Mouse (Mus musculus): ENCODE results near the gene F2rl3.

F2rl3 gene

GRCm38 (mm10) chr8:72761322-72762051, at the start of gene F2rl3:
Gene F2rl3 (plus strand): TSS chr8:72761880.
- DNase-seq (ENCODE audit: low read depth, low spot score) = no peak

- DNase-seq (ENCODE audit: low read depth, low spot score) = no peak
Observed at GRCm38 (mm10) chr8:72712569-72712968, 49.1 kb upstream of the F2rl3 start.

GRCm38 (mm10) chr8:72716594-72716993, 45.1 kb upstream of the F2rl3 start:
- DNase-seq (ENCODE audit: low read depth, low spot score) = no peak

- no peak for DNase-seq (ENCODE audit: low read depth, low spot score)
Observed at GRCm38 (mm10) chr8:72720541-72720940, 41.1 kb upstream of the F2rl3 start.

GRCm38 (mm10) chr8:72722769-72723650, 38.7 kb upstream of the F2rl3 start, which contains the start of gene Sin3b:
Gene Sin3b (plus strand): TSS chr8:72723285.
- peak; percentile 90 for DNase-seq (ENCODE audit: low read depth, low spot score)

- DNase-seq (ENCODE audit: low read depth, low spot score) = no peak
Observed at GRCm38 (mm10) chr8:72723651-72724001, 38.1 kb upstream of the F2rl3 start.

- DNase-seq (ENCODE audit: low read depth, low spot score) = no peak
Observed at GRCm38 (mm10) chr8:72728636-72729035, 33.0 kb upstream of the F2rl3 start.

- no peak for DNase-seq (ENCODE audit: low read depth, low spot score)
Observed at GRCm38 (mm10) chr8:72735001-72735400, 26.7 kb upstream of the F2rl3 start.

- DNase-seq (ENCODE audit: low read depth, low spot score) = no peak
Observed at GRCm38 (mm10) chr8:72736868-72737267, 24.8 kb upstream of the F2rl3 start.

- DNase-seq (ENCODE audit: low read depth, low spot score) = no peak
Observed at GRCm38 (mm10) chr8:72746061-72746460, 15.6 kb upstream of the F2rl3 start.

GRCm38 (mm10) chr8:72749846-72750245, 11.8 kb upstream of the F2rl3 start:
- DNase-seq (ENCODE audit: low read depth, low spot score) = no peak

GRCm38 (mm10) chr8:72750266-72750665, 11.4 kb upstream of the F2rl3 start:
- no peak for DNase-seq (ENCODE audit: low read depth, low spot score)

GRCm38 (mm10) chr8:72751126-72751525, 10.6 kb upstream of the F2rl3 start:
- no peak for DNase-seq (ENCODE audit: low read depth, low spot score)

GRCm38 (mm10) chr8:72752289-72752688, 9.4 kb upstream of the F2rl3 start:
- no peak for DNase-seq (ENCODE audit: low read depth, low spot score)

GRCm38 (mm10) chr8:72753165-72753564, 8.5 kb upstream of the F2rl3 start:
- DNase-seq (ENCODE audit: low read depth, low spot score) = no peak

- DNase-seq (ENCODE audit: low read depth, low spot score) = no peak
Observed at GRCm38 (mm10) chr8:72753781-72754180, 7.9 kb upstream of the F2rl3 start.

- DNase-seq (ENCODE audit: low read depth, low spot score) = no peak
Observed at GRCm38 (mm10) chr8:72756031-72756430, 5.6 kb upstream of the F2rl3 start.

- no peak for DNase-seq (ENCODE audit: low read depth, low spot score)
Observed at GRCm38 (mm10) chr8:72756771-72757390, 4.8 kb upstream of the F2rl3 start.

GRCm38 (mm10) chr8:72757426-72758195, 4.1 kb upstream of the F2rl3 start:
- DNase-seq (ENCODE audit: low read depth, low spot score) = no peak

GRCm38 (mm10) chr8:72758310-72758709, 3.4 kb upstream of the F2rl3 start:
- no peak for DNase-seq (ENCODE audit: low read depth, low spot score)

- no peak for DNase-seq (ENCODE audit: low read depth, low spot score)
Observed at GRCm38 (mm10) chr8:72760216-72760615, 1.5 kb upstream of the F2rl3 start.

- no peak for DNase-seq (ENCODE audit: low read depth, low spot score)
Observed at GRCm38 (mm10) chr8:72762306-72762705, 626 bp downstream of the F2rl3 start.
